Mouse (Mus musculus) G1E (cell line): ENCODE measurements around the gene Man1a2. TPM values are rescaled to one million over a fixed set of nuclear protein-coding genes. Genes with fewer than 3 reads are reported as not detected.
A peak's percentile ranks its signal among the peaks of the same experiment; 100 is the strongest.

Experiments used
- ATAC-seq: 2 replicates; pipeline ENCODE4 v1.8.0; 2016; ENCODE audit warnings: mild to moderate bottlenecking; ENCODE audit not compliant: insufficient number of reproducible peaks, poor library complexity, low FRiP score, severe bottlenecking; ENCODE audit errors: extremely low read depth
- DNase-seq: peaks from one replicate; pipeline ENCODE4 v3.0.0; 2012; ENCODE audit warnings: low spot score
- H3K27me3 ChIP-seq: 2 replicates; pipeline ENCODE4 v1.6.1; 2012; ENCODE audit warnings: mild to moderate bottlenecking, low read length, inconsistent platforms; ENCODE audit not compliant: insufficient read depth
- H3K36me3 ChIP-seq: replicated peaks from 2 replicates; pipeline ENCODE3; 2012; ENCODE audit warnings: mild to moderate bottlenecking, inconsistent platforms
- H3K4me1 ChIP-seq: 2 replicates; pipeline ENCODE4 v1.6.1; 2012; ENCODE audit warnings: low read depth, low read length, inconsistent platforms, mixed read lengths; ENCODE audit not compliant: insufficient read depth
- H3K4me3 ChIP-seq: 2 replicates; pipeline ENCODE4 v1.5.1; 2012; ENCODE audit warnings: low read depth, mild to moderate bottlenecking, inconsistent platforms, low read length, moderate library complexity, mixed read lengths
- H3K9me3 ChIP-seq: replicated peaks from 2 replicates; pipeline ENCODE4 v1.6.1; 2012; ENCODE audit warnings: inconsistent platforms
- CTCF ChIP-seq: IDR thresholded peaks from 2 replicates; pipeline ENCODE4 v1.5.1; 2012; ENCODE audit warnings: low read depth, low read length, inconsistent platforms, mixed read lengths
- GATA1 ChIP-seq: IDR thresholded peaks from 2 replicates; pipeline ENCODE4 v1.6.1; 2012; ENCODE audit warnings: borderline replicate concordance, low read length, inconsistent platforms, mixed read lengths
- GATA2 ChIP-seq: IDR thresholded peaks from 2 replicates; pipeline ENCODE4 v1.6.1; 2012; ENCODE audit warnings: low read depth, low read length, inconsistent platforms, borderline replicate concordance
- POLR2AphosphoS5 ChIP-seq: IDR thresholded peaks from 2 replicates; pipeline ENCODE4 v1.6.1; 2012; ENCODE audit warnings: low read depth, low read length, inconsistent platforms; ENCODE audit not compliant: insufficient replicate concordance
- TAL1 ChIP-seq: conservative IDR thresholded peaks from 2 replicates; pipeline ENCODE4 v1.6.1; 2012; ENCODE audit warnings: low read depth, low read length, inconsistent platforms, mixed read lengths
- polyA plus RNA-seq: library from polyadenylated mRNA; stranded (reverse); fragments of >175 nt; gene quantifications from 2 replicates; pipeline ENCODE4 v1.2.3, GENCODE M21; 2012
- total RNA-seq, 2 experiments: library from RNA; stranded (forward) in 1 of 2; stranded (reverse) in 1 of 2; fragments of 200-1000 nt in 1 of 2; fragments of >200 nt in 1 of 2; fragmentation: Nextera tagmentation in 1 of 2; gene quantifications; 2 replicates each; pipeline ENCODE4 v1.2.3; 2014 to 2017

Man1a2 gene
- total and polyA plus RNA-seq, 3 experiments: 30.2 to 70.1 (median 32.9) TPM

- TF ChIP-seq TAL1 (no peak; the same call in none of the 2 replicates), GATA2 (no peak), GATA1 (no peak)
- peaks cover 14% of the 10 kb centered on the region; the same call in 1 of the 2 replicates for H3K9me3 ChIP-seq
- ATAC-seq (peak; percentile 75), DNase-seq (peak; percentile 27)
- H3K4me1 ChIP-seq: peaks cover 28% of the 10 kb centered on the region
- H3K36me3 ChIP-seq: no peaks in the 10 kb centered on the region
- H3K27me3 ChIP-seq: no peaks in the 10 kb centered on the region
- peak overlapping the region; percentile 40; the same call in 1 of the 2 replicates for H3K4me3 ChIP-seq
Observed at GRCm38 (mm10) chr3:100725960-100726674, 40.8 kb upstream of the Man1a2 start.

GRCm38 (mm10) chr3:100720786-100721300 is 35.5 kb upstream of the Man1a2 start:
- no peaks in the 10 kb centered on the region for H3K36me3 ChIP-seq
- H3K27me3 ChIP-seq: no peaks in the 10 kb centered on the region
- DNase-seq: no peak
- no peak for TF ChIP-seq POLR2AphosphoS5
- no peak for TF ChIP-seq TAL1
- no peak for TF ChIP-seq CTCF
- TF ChIP-seq GATA2: no peak
- no peak for TF ChIP-seq GATA1
- H3K4me1 ChIP-seq: peaks cover 20% of the 10 kb centered on the region
- no peak overlapping the region for H3K4me3 ChIP-seq
- H3K9me3 ChIP-seq: peaks cover 14% of the 10 kb centered on the region; the same call in 1 of the 2 replicates
- no peak for ATAC-seq

- no peak for DNase-seq
- TF ChIP-seq POLR2AphosphoS5 (no peak), TAL1 (no peak), CTCF (no peak), GATA2 (no peak), GATA1 (no peak)
- Histone ChIP-seq H3K27me3 (no peaks in the 10 kb centered on the region; the same call in 1 of the 2 replicates), H3K36me3 (no peaks in the 10 kb centered on the region), H3K9me3 (no peaks in the 10 kb centered on the region), H3K4me1 (peaks cover 8% of the 10 kb centered on the region; the same call in 1 of the 2 replicates), H3K4me3 (no peak overlapping the region)
- ATAC-seq: no peak
Observed at GRCm38 (mm10) chr3:100716241-100716640, 30.9 kb upstream of the Man1a2 start.

GRCm38 (mm10) chr3:100715367-100715766 is 30.1 kb upstream of the Man1a2 start:
- no peak for ATAC-seq
- TF ChIP-seq TAL1 (no peak), GATA1 (no peak), GATA2 (no peak), CTCF (no peak), POLR2AphosphoS5 (no peak)
- H3K27me3 ChIP-seq: no peaks in the 10 kb centered on the region; the same call in 1 of the 2 replicates
- H3K9me3 ChIP-seq: no peaks in the 10 kb centered on the region
- DNase-seq: no peak
- no peaks in the 10 kb centered on the region for H3K36me3 ChIP-seq
- H3K4me1 ChIP-seq: peaks cover 11% of the 10 kb centered on the region; the same call in 1 of the 2 replicates
- no peak overlapping the region for H3K4me3 ChIP-seq

GRCm38 (mm10) chr3:100713142-100714005 is 28.1 kb upstream of the Man1a2 start:
- Histone ChIP-seq H3K4me3 (no peak overlapping the region), H3K27me3 (no peaks in the 10 kb centered on the region; the same call in 1 of the 2 replicates), H3K4me1 (peaks cover 9% of the 10 kb centered on the region; the same call in 1 of the 2 replicates), H3K36me3 (no peaks in the 10 kb centered on the region), H3K9me3 (no peaks in the 10 kb centered on the region)
- DNase-seq: no peak
- ATAC-seq: no peak
- no peak for TF ChIP-seq POLR2AphosphoS5
- no peak for TF ChIP-seq CTCF
- TF ChIP-seq TAL1: no peak
- TF ChIP-seq GATA2: no peak
- TF ChIP-seq GATA1: no peak

- no peak for ATAC-seq
- no peak for DNase-seq
- no peak overlapping the region for H3K4me3 ChIP-seq
- H3K36me3 ChIP-seq: no peaks in the 10 kb centered on the region
- H3K27me3 ChIP-seq: no peaks in the 10 kb centered on the region; the same call in 1 of the 2 replicates
- no peaks in the 10 kb centered on the region for H3K9me3 ChIP-seq
- TF ChIP-seq GATA1: no peak
- TF ChIP-seq CTCF: no peak
- no peak for TF ChIP-seq GATA2
- no peak for TF ChIP-seq POLR2AphosphoS5
- no peak for TF ChIP-seq TAL1
- H3K4me1 ChIP-seq: peaks cover 9% of the 10 kb centered on the region; the same call in 1 of the 2 replicates
Observed at GRCm38 (mm10) chr3:100712140-100712539, 26.8 kb upstream of the Man1a2 start.
